ENCODE assay signal across 13 mouse cellular contexts in the genomic region with DNA sequence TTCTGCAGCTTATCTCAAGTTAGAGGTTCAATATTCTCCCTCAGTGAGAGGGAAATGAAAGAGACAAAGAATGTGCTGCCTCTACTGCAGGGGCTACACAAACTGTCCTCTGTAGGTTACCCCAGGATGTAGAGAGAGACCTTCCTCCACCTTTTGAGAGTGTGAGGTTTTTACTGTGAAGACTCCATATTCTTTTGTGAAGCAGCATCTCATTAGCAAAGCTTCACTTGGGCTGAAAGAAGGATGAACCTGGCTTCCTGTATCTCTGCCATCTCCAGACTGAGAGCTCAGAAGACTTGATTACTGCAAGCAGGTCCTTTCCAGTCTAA.
A peak's percentile ranks its signal among the peaks of the same experiment; 100 is the strongest.
DNase-seq lines count a peak whose midpoint lies in the region; ATAC-seq and TF ChIP-seq lines count a peak whose summit lies in the region.
"Had no signal": no experiment of that assay in that cellular context is flagged by ENCODE, and none has a peak within 500 bp of the region (broad histone marks: within the 10 kb centered on the region; RNA-seq: fewer than 3 reads in every experiment).

No protein-coding gene starts in this region.

- H3K9ac ChIP-seq in heart, embryonic 13.5 days = no peak overlapping the region
- H3K9ac ChIP-seq in hindbrain, embryonic 11.5 days (ENCODE audit: low read depth, low read length) = no peak overlapping the region
- peak overlapping the region; percentile 32 for H3K9ac ChIP-seq in liver, embryonic 16.5 days (ENCODE audit: low read depth, low read length)
- no peak overlapping the region for H3K9ac ChIP-seq in neural tube, embryonic 15.5 days (replicated peaks)

- no peaks in the 10 kb centered on the region for H3K9me3 ChIP-seq in heart, embryonic 13.5 days
- no peaks in the 10 kb centered on the region for H3K9me3 ChIP-seq in hindbrain, embryonic 11.5 days (ENCODE audit: control insufficient read depth, low read length)
- H3K9me3 ChIP-seq in liver, embryonic 16.5 days (replicated peaks; ENCODE audit: control insufficient read depth, low read length) = no peaks in the 10 kb centered on the region
- no peaks in the 10 kb centered on the region for H3K9me3 ChIP-seq in neural tube, embryonic 15.5 days (replicated peaks)

- no peak overlapping the region for H3K4me3 ChIP-seq in heart, embryonic 13.5 days
- H3K4me3 ChIP-seq in hindbrain, embryonic 11.5 days (ENCODE audit: low read depth, low read length) = no peak overlapping the region
- peak overlapping the region; percentile 31 for H3K4me3 ChIP-seq in liver, embryonic 16.5 days (ENCODE audit: low read depth, low read length)
- no peak overlapping the region for H3K4me3 ChIP-seq in neural tube, embryonic 15.5 days (replicated peaks)
- H3K4me3 ChIP-seq in left cerebral cortex, adult 2 months = no peak overlapping the region

- no peak for ATAC-seq in heart, embryonic 13.5 days (ENCODE audit: extremely low read depth, insufficient number of reproducible peaks, low FRiP score, low TSS enrichment)
- no peak for ATAC-seq in hindbrain, embryonic 11.5 days (ENCODE audit: low FRiP score)
- ATAC-seq in liver, embryonic 16.5 days (ENCODE audit: low read depth) = no peak
- ATAC-seq in neural tube, embryonic 15.5 days (ENCODE audit: low FRiP score) = no peak

- peaks cover 22% of the 10 kb centered on the region for H3K4me1 ChIP-seq in heart, embryonic 13.5 days
- H3K4me1 ChIP-seq in hindbrain, embryonic 11.5 days (replicated peaks; ENCODE audit: control insufficient read depth, insufficient read depth, low read length) = no peaks in the 10 kb centered on the region
- H3K4me1 ChIP-seq in liver, embryonic 16.5 days (ENCODE audit: control insufficient read depth, low read depth, low read length) = peaks cover 32% of the 10 kb centered on the region
- peaks cover 49% of the 10 kb centered on the region for H3K4me1 ChIP-seq in neural tube, embryonic 15.5 days

- TF ChIP-seq CTCF in left cerebral cortex, adult 2 months (IDR thresholded peaks at IDR 0.05) = no peak

- H3K36me3 ChIP-seq in heart, embryonic 13.5 days = no peaks in the 10 kb centered on the region
- H3K36me3 ChIP-seq in hindbrain, embryonic 11.5 days (ENCODE audit: control insufficient read depth, insufficient read depth, low read length) = no peaks in the 10 kb centered on the region
- H3K36me3 ChIP-seq in liver, embryonic 16.5 days (ENCODE audit: control insufficient read depth, insufficient read depth) = no peaks in the 10 kb centered on the region
- H3K36me3 ChIP-seq in neural tube, embryonic 15.5 days = no peaks in the 10 kb centered on the region

- intact Hi-C loops in left cerebral cortex, adult 2 months (cut with DNase I) = loop anchor here (10.0 kb wide), 1 partner anchor 312 kb away; no protein-coding TSS in a partner anchor

- H3K27me3 ChIP-seq in heart, embryonic 13.5 days (replicated peaks) = no peaks in the 10 kb centered on the region
- H3K27me3 ChIP-seq in hindbrain, embryonic 11.5 days (ENCODE audit: control insufficient read depth, insufficient read depth, low read length) = no peaks in the 10 kb centered on the region
- H3K27me3 ChIP-seq in liver, embryonic 16.5 days (ENCODE audit: control insufficient read depth, insufficient read depth, low read depth, low read length) = no peaks in the 10 kb centered on the region
- no peaks in the 10 kb centered on the region for H3K27me3 ChIP-seq in neural tube, embryonic 15.5 days (replicated peaks)

- no peak for DNase-seq in heart, postnatal 4 days
- DNase-seq in hindbrain, embryonic 11.5 days (ENCODE audit: low spot score) = no peak
- no peak for DNase-seq in c-Kit-positive CD71-positive TER-119-positive erythroid progenitor cells, embryonic 14.5 days (ENCODE audit: low spot score)
- DNase-seq in left cerebral cortex, adult 2 months (ENCODE audit: extremely low spot score in 1 of 2, low spot score in 2 of 2) = no peak
- DNase-seq in kidney, postnatal 36 days = no peak
- DNase-seq: B cell, adult 2 months; cerebellum, postnatal 36 days; left cerebral cortex, postnatal 4 days; lung, postnatal 36 days; right cerebral cortex, postnatal 4 days had no signal

- peak overlapping the region; percentile 20; the same call in 1 of the 2 replicates for H3K4me2 ChIP-seq in heart, embryonic 13.5 days
- no peak overlapping the region for H3K4me2 ChIP-seq in hindbrain, embryonic 11.5 days (replicated peaks; ENCODE audit: low read depth, low read length)
- peak overlapping the region; percentile 59 for H3K4me2 ChIP-seq in liver, embryonic 16.5 days (ENCODE audit: low read depth, low read length)
- H3K4me2 ChIP-seq in neural tube, embryonic 15.5 days = no peak overlapping the region

- no peak overlapping the region; the same call in 1 of the 2 replicates for H3K27ac ChIP-seq in heart, embryonic 13.5 days (replicated peaks)
- peak overlapping the region; percentile 47 for H3K27ac ChIP-seq in hindbrain, embryonic 11.5 days (ENCODE audit: low read depth, low read length)
- H3K27ac ChIP-seq in liver, embryonic 16.5 days (ENCODE audit: low read length) = peak overlapping the region; percentile 90
- H3K27ac ChIP-seq in neural tube, embryonic 15.5 days (replicated peaks) = peak overlapping the region; percentile 52
- no peak overlapping the region for H3K27ac ChIP-seq in left cerebral cortex, adult 2 months

Comparison
In these comparisons a context has a peak if more than half of its experiments do, and no peak if none do; other contexts are left out.
1. H3K27ac ChIP-seq: peak in hindbrain, embryonic 11.5 days (single experiment), liver, embryonic 16.5 days (single experiment) and neural tube, embryonic 15.5 days (single experiment); none in heart, embryonic 13.5 days (single experiment) and left cerebral cortex, adult 2 months (single experiment).
2. H3K4me2 ChIP-seq: peak in heart, embryonic 13.5 days (single experiment) and liver, embryonic 16.5 days (single experiment); none in hindbrain, embryonic 11.5 days (single experiment) and neural tube, embryonic 15.5 days (single experiment).